Mouse (Mus musculus) ES-Bruce4 (cell line): ENCODE measurements around the gene Heg1.

Experiments used
- CTCF ChIP-seq: IDR thresholded peaks from one replicate; pipeline ENCODE4 v1.8.1; 2011; ENCODE audit warnings: low read depth, low read length
- POLR2A ChIP-seq: IDR thresholded peaks from one replicate; pipeline ENCODE4 v1.8.1; 2011; ENCODE audit warnings: low read length; ENCODE audit not compliant: insufficient read depth

DNA sequence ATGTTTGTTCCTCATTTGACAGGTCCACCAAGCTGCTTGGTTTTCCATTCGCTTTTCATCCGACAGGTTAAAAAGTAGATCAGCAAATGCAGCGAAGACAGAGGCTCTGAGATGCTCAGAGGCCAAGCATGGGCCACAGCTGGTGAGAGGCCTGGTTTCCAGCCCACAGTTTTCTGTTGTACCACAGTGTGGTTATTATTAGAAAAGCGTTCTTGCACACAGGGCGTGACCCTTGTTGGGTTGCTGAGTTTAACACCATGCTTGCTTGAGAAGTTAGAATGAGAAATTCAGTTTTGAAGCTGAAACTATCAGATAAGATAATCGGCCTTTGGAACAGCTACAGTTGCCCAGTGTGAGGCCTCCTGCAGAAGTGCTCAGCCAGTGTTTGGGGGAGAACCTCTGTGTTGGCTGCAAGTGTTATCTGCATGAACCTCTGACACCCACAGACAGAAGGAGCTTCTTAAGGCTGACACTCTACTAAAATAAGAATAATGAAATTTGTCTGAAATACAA, 48.1 kb downstream of the Heg1 start:
- TF ChIP-seq POLR2A, result no peak
- no peak for TF ChIP-seq CTCF
